Mouse (Mus musculus): ENCODE measurements around the gene Atp13a1. TPM values are rescaled to one million over a fixed set of nuclear protein-coding genes. Genes with fewer than 3 reads are reported as not detected.

The Atp13a1 gene
- polyA plus RNA-seq, 1 experiment from 2014 or later = 40.7 TPM

DNA sequence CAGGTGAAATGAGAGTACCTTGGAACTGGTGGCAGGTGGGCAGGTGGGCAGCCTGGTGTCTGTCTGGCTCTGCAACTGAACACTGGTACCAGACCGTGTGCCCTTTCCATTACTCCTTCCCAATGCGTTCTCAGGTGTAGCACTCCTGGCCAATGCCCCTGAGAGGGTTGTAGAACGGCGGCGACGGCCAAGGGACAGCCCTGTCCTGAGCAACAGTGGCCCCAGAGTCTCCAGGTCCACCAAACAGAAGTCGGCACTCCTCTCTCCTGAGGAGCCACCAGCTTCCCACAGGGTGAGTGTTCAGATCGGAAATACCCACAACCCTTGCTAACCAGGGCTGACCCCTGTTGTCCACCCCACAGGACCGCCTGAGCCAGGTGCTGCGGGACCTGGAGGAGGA is 14.1 kb downstream of the Atp13a1 start:
- 96% methylated on average over 10 of the region's 10 CpGs for WGBS
- Histone ChIP-seq H3K4me1 (ENCODE audit: control insufficient read depth, insufficient read depth, low read length) (peaks cover 6% of the 10 kb centered on the region; the same call in 1 of the 2 replicates), H3K9me3 (ENCODE audit: control insufficient read depth, low read length) (no peaks in the 10 kb centered on the region), H3K9ac (ENCODE audit: low read length) (no peak overlapping the region), H3K27ac (ENCODE audit: low read depth, low read length) (no peak overlapping the region), H3K36me3 (ENCODE audit: control insufficient read depth, insufficient read depth, low read length) (peaks cover 59% of the 10 kb centered on the region), H3K4me2 (no peak overlapping the region), H3K27me3 (ENCODE audit: control insufficient read depth, insufficient read depth, low read length) (no peaks in the 10 kb centered on the region), H3K4me3 (ENCODE audit: low read depth, low read length) (no peak overlapping the region)
- DNase-seq (ENCODE audit: low spot score, missing footprints) (peak; percentile 37), ATAC-seq (ENCODE audit: low FRiP score) (no peak)

DNA sequence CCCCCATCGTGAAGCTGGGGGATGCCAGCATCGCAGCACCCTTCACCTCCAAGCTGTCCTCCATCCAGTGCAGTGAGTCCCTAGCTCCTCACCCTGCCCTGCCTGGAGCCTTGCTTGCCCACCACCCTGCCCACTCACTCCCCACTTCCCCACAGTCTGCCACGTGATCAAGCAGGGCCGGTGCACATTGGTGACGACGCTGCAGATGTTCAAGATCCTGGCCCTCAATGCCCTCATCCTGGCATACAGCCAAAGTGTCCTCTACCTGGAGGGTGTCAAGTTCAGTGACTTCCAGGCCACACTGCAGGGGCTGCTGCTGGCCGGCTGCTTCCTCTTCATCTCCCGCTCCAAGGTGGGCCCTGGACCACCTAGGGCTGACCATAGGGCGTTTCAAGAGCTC is 14.5 kb downstream of the Atp13a1 start:
- ATAC-seq (ENCODE audit: low FRiP score) (no peak), DNase-seq (ENCODE audit: low spot score, missing footprints) (peak; percentile 56)
- H3K4me1 ChIP-seq (ENCODE audit: control insufficient read depth, insufficient read depth, low read length) = peaks cover 6% of the 10 kb centered on the region; the same call in 1 of the 2 replicates
- H3K4me2 ChIP-seq = no peak overlapping the region
- no peak overlapping the region for H3K4me3 ChIP-seq (ENCODE audit: low read depth, low read length)
- no peaks in the 10 kb centered on the region for H3K9me3 ChIP-seq (ENCODE audit: control insufficient read depth, low read length)
- no peaks in the 10 kb centered on the region for H3K27me3 ChIP-seq (ENCODE audit: control insufficient read depth, insufficient read depth, low read length)
- H3K9ac ChIP-seq (ENCODE audit: low read length) = no peak overlapping the region
- H3K36me3 ChIP-seq (ENCODE audit: control insufficient read depth, insufficient read depth, low read length) = peaks cover 58% of the 10 kb centered on the region
- no peak overlapping the region for H3K27ac ChIP-seq (ENCODE audit: low read depth, low read length)
- WGBS = 95% methylated on average over 9 of the region's 9 CpGs

DNA sequence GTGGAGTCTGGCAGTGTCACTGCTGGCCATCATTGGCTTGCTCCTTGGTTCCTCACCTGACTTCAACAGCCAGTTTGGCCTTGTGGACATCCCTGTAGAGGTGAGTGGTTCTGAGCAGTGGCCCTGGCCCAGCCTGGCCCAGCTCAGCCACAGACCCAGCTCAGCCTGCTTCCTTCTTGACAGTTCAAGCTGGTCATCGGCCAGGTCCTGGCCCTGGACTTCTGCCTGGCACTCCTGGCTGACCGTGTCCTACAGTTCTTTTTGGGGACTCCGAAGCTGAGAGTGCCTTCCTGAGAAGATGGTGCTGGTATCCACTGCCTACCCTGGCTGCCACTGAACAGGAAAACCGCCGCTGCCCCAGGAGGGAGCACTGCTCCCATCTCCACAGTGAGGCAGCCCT is 16.3 kb downstream of the Atp13a1 start:
- 85% methylated on average over 5 of the region's 5 CpGs for WGBS
- H3K36me3 ChIP-seq (ENCODE audit: control insufficient read depth, insufficient read depth, low read length) = peaks cover 46% of the 10 kb centered on the region
- peaks cover 6% of the 10 kb centered on the region; the same call in 1 of the 2 replicates for H3K4me1 ChIP-seq (ENCODE audit: control insufficient read depth, insufficient read depth, low read length)
- no peak for ATAC-seq (ENCODE audit: low FRiP score)
- no peak overlapping the region for H3K4me3 ChIP-seq (ENCODE audit: low read depth, low read length)
- peak; percentile 51 for DNase-seq (ENCODE audit: low spot score, missing footprints)
- H3K9me3 ChIP-seq (ENCODE audit: control insufficient read depth, low read length) = no peaks in the 10 kb centered on the region
- H3K27me3 ChIP-seq (ENCODE audit: control insufficient read depth, insufficient read depth, low read length) = no peaks in the 10 kb centered on the region
- no peak overlapping the region for H3K27ac ChIP-seq (ENCODE audit: low read depth, low read length)
- H3K4me2 ChIP-seq = no peak overlapping the region
- no peak overlapping the region for H3K9ac ChIP-seq (ENCODE audit: low read length)

DNA sequence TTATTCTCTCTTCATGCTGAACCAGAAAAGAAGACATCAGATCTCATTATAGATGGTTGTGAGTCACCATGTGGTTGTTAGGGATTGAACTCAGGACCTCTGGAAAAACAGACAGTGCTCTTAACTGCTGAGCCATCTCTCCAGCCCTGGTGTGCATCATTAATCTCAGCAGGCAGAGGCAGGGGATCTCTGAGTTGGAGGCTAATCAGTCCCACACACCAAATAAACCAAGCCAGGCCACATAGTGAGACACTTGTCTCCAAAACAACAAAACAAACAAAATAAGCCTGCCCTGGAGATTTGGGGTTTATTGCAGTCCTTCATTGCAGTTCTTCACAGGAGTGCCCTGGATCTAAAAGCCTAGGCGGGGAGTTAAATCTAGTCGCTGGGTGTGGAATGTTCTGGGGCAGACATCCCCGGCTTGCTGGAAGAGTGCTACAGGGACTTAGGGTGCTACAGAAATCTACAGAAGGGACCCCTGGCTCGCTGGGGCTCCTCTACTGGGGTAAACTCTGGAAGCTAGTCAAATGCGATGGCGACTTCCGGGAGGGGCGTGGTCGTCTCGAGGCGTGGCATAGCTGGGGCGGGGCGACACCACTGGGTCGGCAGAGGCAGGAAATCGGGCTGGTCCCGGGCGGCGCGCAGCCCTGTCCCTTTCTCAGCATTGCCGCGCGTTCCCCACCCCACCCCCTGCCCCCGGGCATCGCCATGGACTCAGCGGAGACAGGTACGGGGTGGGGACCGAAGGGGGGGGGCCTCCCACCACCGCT is 17.3 kb downstream of the Atp13a1 start, which contains the start of gene Gmip:
Gmip (plus strand) TSS at position 586 of the 770 bp plus-strand sequence.
- Histone ChIP-seq H3K27ac (ENCODE audit: low read depth, low read length) (no peak within 1 kb of the TSS; the same call in 1 of the 2 replicates), H3K4me1 (ENCODE audit: control insufficient read depth, insufficient read depth, low read length) (peaks cover 6% of the 10 kb centered on the region; the same call in 1 of the 2 replicates), H3K36me3 (ENCODE audit: control insufficient read depth, insufficient read depth, low read length) (peaks cover 36% of the 10 kb centered on the region), H3K4me2 (peak within 1 kb of the TSS; percentile 61), H3K9ac (ENCODE audit: low read length) (peak within 1 kb of the TSS; percentile 65), H3K9me3 (ENCODE audit: control insufficient read depth, low read length) (no peaks in the 10 kb centered on the region), H3K4me3 (ENCODE audit: low read depth, low read length) (peak within 1 kb of the TSS; percentile 48), H3K27me3 (ENCODE audit: control insufficient read depth, insufficient read depth, low read length) (no peaks in the 10 kb centered on the region)
- ATAC-seq (ENCODE audit: low FRiP score) = peak; percentile 82
- DNase-seq (ENCODE audit: low spot score, missing footprints) = peak; percentile 94
- WGBS = 11% methylated on average over 17 of the region's 28 CpGs

DNA sequence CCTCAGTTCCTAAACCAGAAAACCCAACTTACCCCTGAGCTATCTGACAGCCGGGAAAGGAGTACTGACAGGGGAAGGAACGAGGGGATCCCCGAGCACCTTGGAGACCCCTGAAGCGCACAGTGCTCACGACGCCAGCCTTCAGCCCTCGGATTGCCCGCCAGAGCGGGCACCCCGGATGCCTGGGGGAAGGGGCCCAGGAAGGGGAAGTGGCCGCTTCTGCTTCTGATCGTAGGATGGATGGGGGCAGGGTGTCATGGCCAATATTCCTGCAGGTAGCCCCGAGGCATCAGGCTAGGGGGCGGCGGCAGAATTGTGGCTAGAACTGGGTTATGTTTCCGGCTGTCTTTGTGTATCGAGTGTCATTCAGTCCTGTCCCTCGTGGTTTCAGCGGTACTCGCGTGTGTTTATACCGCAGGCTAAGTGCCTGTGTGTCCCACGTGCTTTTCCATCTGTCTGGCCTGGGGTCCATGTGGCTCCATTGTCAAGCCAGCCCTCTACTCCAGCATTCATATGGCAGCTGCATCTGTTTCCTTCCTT is 18.0 kb downstream of the Atp13a1 start:
- H3K4me2 ChIP-seq = peak overlapping the region; percentile 61
- peaks cover 6% of the 10 kb centered on the region; the same call in 1 of the 2 replicates for H3K4me1 ChIP-seq (ENCODE audit: control insufficient read depth, insufficient read depth, low read length)
- H3K27me3 ChIP-seq (ENCODE audit: control insufficient read depth, insufficient read depth, low read length) = no peaks in the 10 kb centered on the region
- peak overlapping the region; percentile 65 for H3K9ac ChIP-seq (ENCODE audit: low read length)
- H3K9me3 ChIP-seq (ENCODE audit: control insufficient read depth, low read length) = no peaks in the 10 kb centered on the region
- peak; percentile 62 for ATAC-seq (ENCODE audit: low FRiP score)
- peaks cover 31% of the 10 kb centered on the region for H3K36me3 ChIP-seq (ENCODE audit: control insufficient read depth, insufficient read depth, low read length)
- no peak overlapping the region; the same call in 1 of the 2 replicates for H3K27ac ChIP-seq (ENCODE audit: low read depth, low read length)
- whole genome bisulfite sequencing = 6% methylated on average over 23 of the region's 23 CpGs
- peak; percentile 85 for DNase-seq (ENCODE audit: low spot score, missing footprints)
- H3K4me3 ChIP-seq (ENCODE audit: low read depth, low read length) = peak overlapping the region; percentile 48

DNA sequence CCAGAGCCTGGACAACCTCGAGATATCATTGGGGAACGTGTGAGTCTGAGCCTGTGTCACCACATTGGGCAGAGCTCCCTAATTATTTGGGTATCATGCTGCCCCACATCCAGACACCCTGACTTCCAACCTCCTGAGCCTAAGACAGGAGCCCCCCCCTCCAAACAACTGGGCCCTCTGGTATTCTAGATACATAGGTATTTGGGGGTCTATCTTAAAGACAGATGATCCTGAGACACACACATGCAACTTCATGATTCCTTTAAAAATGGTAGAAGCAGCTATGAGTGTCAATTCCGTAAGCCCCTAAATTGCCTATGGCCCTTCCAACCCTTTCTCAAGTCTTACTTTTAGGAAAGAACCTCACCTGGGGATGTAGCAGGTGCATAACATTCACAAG is 18.9 kb downstream of the Atp13a1 start:
- Histone ChIP-seq H3K9me3 (ENCODE audit: control insufficient read depth, low read length) (no peaks in the 10 kb centered on the region), H3K27me3 (ENCODE audit: control insufficient read depth, insufficient read depth, low read length) (no peaks in the 10 kb centered on the region), H3K36me3 (ENCODE audit: control insufficient read depth, insufficient read depth, low read length) (peaks cover 33% of the 10 kb centered on the region), H3K4me1 (ENCODE audit: control insufficient read depth, insufficient read depth, low read length) (peaks cover 6% of the 10 kb centered on the region; the same call in 1 of the 2 replicates), H3K27ac (ENCODE audit: low read depth, low read length) (no peak overlapping the region), H3K4me3 (ENCODE audit: low read depth, low read length) (no peak overlapping the region), H3K9ac (ENCODE audit: low read length) (no peak overlapping the region), H3K4me2 (no peak overlapping the region)
- WGBS = 73% methylated on average over 3 of the region's 3 CpGs
- no peak for ATAC-seq (ENCODE audit: low FRiP score)
- peak; percentile 67 for DNase-seq (ENCODE audit: low spot score, missing footprints)

DNA sequence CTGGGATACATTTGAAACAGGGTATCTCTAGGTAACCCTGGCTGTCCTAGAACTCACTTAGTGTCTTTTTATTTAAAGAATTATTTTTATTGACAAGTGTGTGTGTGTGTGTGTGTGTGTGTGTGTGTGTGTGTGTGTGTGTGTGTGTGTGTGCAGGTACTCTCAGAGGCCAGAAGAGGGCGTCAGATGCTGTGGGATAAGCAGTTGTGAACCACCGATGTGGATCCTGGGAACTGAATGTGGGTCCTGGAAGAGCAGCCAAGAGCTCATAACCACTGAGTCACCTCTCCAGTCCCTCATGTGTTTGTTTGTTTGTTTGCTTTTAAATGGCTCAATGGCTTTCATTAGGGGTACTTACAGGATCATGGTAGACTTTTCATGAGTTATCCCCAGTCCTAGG is 23.9 kb downstream of the Atp13a1 start:
- Histone ChIP-seq H3K4me1 (ENCODE audit: control insufficient read depth, insufficient read depth, low read length) (no peaks in the 10 kb centered on the region), H3K27me3 (ENCODE audit: control insufficient read depth, insufficient read depth, low read length) (no peaks in the 10 kb centered on the region), H3K27ac (ENCODE audit: low read depth, low read length) (no peak overlapping the region), H3K4me2 (no peak overlapping the region), H3K9me3 (ENCODE audit: control insufficient read depth, low read length) (no peaks in the 10 kb centered on the region), H3K36me3 (ENCODE audit: control insufficient read depth, insufficient read depth, low read length) (peaks cover 2% of the 10 kb centered on the region; the same call in 1 of the 2 replicates), H3K9ac (ENCODE audit: low read length) (no peak overlapping the region), H3K4me3 (ENCODE audit: low read depth, low read length) (no peak overlapping the region)
- no peak for DNase-seq (ENCODE audit: low spot score, missing footprints)
- WGBS = 82% methylated on average over 2 of the region's 2 CpGs
- no peak for ATAC-seq (ENCODE audit: low FRiP score)

DNA sequence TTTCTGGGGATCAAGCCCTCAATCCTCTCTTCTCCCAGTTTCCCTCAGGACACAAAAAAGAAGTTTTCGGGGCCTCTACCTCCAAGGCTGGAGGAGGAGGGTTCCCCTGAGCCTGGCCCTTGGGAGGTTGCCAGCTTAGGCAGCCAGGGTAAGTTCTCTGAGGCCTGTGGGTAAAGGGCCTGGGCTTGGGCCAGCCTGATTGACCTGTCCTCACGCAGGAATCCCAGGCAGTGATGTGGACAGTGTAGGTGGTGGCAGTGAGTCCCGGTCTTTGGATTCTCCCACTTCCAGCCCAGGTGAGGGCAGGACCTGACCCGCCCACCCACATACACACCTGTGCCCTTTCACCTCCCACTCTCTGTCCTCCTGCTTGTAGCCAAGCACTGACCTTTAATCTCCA is 24.4 kb downstream of the Atp13a1 start:
- Histone ChIP-seq H3K9me3 (ENCODE audit: control insufficient read depth, low read length) (no peaks in the 10 kb centered on the region), H3K27me3 (ENCODE audit: control insufficient read depth, insufficient read depth, low read length) (no peaks in the 10 kb centered on the region; the same call in 1 of the 2 replicates), H3K9ac (ENCODE audit: low read length) (no peak overlapping the region), H3K36me3 (ENCODE audit: control insufficient read depth, insufficient read depth, low read length) (peaks cover 2% of the 10 kb centered on the region; the same call in 1 of the 2 replicates), H3K4me1 (ENCODE audit: control insufficient read depth, insufficient read depth, low read length) (no peaks in the 10 kb centered on the region), H3K27ac (ENCODE audit: low read depth, low read length) (no peak overlapping the region), H3K4me2 (no peak overlapping the region), H3K4me3 (ENCODE audit: low read depth, low read length) (no peak overlapping the region)
- 98% methylated on average over 4 of the region's 4 CpGs for WGBS
- ATAC-seq (ENCODE audit: low FRiP score) (no peak), DNase-seq (ENCODE audit: low spot score, missing footprints) (no peak)

DNA sequence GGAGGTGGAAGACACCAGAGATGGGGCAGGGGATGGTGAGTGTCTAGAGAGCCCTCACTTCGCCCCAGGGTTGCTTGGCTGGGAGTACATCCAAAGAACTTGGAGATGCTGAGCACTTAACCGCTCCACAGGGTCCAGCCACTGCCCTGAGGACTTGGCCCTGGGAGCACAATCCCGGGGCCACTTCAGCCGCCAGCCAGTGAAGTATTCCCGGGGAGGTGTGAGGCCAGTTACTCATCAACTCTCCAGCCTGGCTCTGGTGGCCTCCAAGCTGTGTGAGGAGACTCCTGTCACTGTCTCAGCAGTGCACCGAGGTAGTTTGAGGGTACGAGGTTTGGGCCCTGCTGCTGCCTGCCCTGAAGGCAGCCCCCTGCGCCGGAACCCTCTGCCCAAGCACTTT is 29.5 kb downstream of the Atp13a1 start:
- no peak overlapping the region for H3K4me3 ChIP-seq (ENCODE audit: low read depth, low read length)
- DNase-seq (ENCODE audit: low spot score, missing footprints) (no peak), ATAC-seq (ENCODE audit: low FRiP score) (no peak)
- no peak overlapping the region for H3K27ac ChIP-seq (ENCODE audit: low read depth, low read length)
- no peak overlapping the region for H3K9ac ChIP-seq (ENCODE audit: low read length)
- peaks cover 11% of the 10 kb centered on the region for H3K4me1 ChIP-seq (ENCODE audit: control insufficient read depth, insufficient read depth, low read length)
- no peaks in the 10 kb centered on the region for H3K36me3 ChIP-seq (ENCODE audit: control insufficient read depth, insufficient read depth, low read length)
- WGBS = 89% methylated on average over 9 of the region's 9 CpGs
- H3K4me2 ChIP-seq = no peak overlapping the region
- H3K9me3 ChIP-seq (ENCODE audit: control insufficient read depth, low read length) = no peaks in the 10 kb centered on the region
- H3K27me3 ChIP-seq (ENCODE audit: control insufficient read depth, insufficient read depth, low read length) = no peaks in the 10 kb centered on the region; the same call in 1 of the 2 replicates

All from midbrain, embryonic 11.5 days (tissue).